Mouse (Mus musculus) bone marrow macrophage, adult 2 months (primary cell): ENCODE data around the gene Gadd45b. TPM values are rescaled to one million over a fixed set of nuclear protein-coding genes. Genes with fewer than 3 reads are reported as not detected.
A peak's percentile ranks its signal among the peaks of the same experiment; 100 is the strongest.

ENCODE experiments used
- H3K27ac ChIP-seq: 2 replicates; pipeline ENCODE4 v1.5.1; 2012; ENCODE audit warnings: low read depth, low read length; ENCODE audit not compliant: insufficient read depth
- H3K4me1 ChIP-seq: 2 replicates; pipeline ENCODE4 v1.6.1; 2012; ENCODE audit warnings: low read length; ENCODE audit not compliant: control insufficient read depth, insufficient read depth
- H3K4me3 ChIP-seq: 2 replicates; pipeline ENCODE4 v1.5.1; 2012; ENCODE audit warnings: mild to moderate bottlenecking, low read length, moderate library complexity; ENCODE audit not compliant: insufficient read depth
- CTCF ChIP-seq: IDR thresholded peaks from 2 replicates; pipeline ENCODE4 v1.5.1; 2012; ENCODE audit warnings: low read depth, mild to moderate bottlenecking, low read length, moderate library complexity
- POLR2A ChIP-seq: IDR thresholded peaks from 2 replicates; pipeline ENCODE4 v1.6.1; 2012; ENCODE audit warnings: mild to moderate bottlenecking, low read depth, low read length, borderline replicate concordance
- polyA plus RNA-seq: library from polyadenylated mRNA; stranded (reverse); fragments of >200 nt; gene quantifications from 2 replicates; pipeline ENCODE4 v1.2.4, GENCODE M21; 2012; ENCODE audit not compliant: missing spikeins, insufficient read depth, insufficient read length

Gadd45b gene
- polyA plus RNA-seq, 1 experiment = 15.8 TPM

DNA sequence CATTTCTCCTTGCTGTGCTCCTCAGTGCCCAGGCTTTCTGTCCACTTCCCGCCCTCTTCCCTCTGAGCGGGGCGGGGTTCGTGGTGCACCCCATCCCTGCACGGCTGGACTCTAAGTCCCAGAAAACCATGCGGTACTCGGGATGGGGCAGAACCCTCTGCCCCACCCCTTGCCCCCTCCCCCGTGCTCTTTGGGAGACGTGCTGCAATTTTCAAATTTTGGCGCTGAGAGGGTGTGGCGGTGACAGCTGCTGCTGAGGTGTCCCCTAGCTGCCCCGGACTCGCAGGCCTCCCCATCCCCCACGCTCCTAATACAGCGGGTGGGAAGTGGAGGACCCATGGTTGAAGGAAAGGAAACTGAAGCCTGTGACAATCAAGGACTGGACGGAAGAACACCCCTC, 8.0 kb upstream of the Gadd45b start:
- TF ChIP-seq POLR2A = no peak
- no peak for TF ChIP-seq CTCF
- no peak overlapping the region for H3K4me3 ChIP-seq
- peaks cover 3% of the 10 kb centered on the region; the same call in 1 of the 2 replicates for H3K4me1 ChIP-seq
- no peak overlapping the region for H3K27ac ChIP-seq

DNA sequence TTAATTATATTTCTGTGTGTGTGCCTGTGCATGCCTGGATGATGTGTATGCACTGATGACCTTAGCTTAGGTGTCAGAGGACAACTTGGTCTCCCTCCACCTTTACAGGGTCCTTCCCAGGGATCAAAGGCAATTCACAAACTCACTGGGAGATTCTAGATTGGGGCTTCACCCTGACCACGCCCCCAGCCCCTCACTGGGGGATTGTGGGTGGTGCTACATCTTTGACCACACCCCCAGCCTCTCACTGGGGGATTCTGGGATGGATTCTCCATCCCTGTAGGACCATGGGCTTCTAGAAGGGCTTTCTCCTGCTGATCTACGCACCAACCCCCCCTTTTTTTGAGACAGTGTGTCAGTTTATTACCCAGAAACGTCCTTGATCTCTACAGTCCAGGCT, 4.4 kb upstream of the Gadd45b start:
- TF ChIP-seq CTCF (no peak), POLR2A (no peak)
- H3K4me1 ChIP-seq = no peaks in the 10 kb centered on the region
- no peak overlapping the region for H3K27ac ChIP-seq
- H3K4me3 ChIP-seq = no peak overlapping the region

DNA sequence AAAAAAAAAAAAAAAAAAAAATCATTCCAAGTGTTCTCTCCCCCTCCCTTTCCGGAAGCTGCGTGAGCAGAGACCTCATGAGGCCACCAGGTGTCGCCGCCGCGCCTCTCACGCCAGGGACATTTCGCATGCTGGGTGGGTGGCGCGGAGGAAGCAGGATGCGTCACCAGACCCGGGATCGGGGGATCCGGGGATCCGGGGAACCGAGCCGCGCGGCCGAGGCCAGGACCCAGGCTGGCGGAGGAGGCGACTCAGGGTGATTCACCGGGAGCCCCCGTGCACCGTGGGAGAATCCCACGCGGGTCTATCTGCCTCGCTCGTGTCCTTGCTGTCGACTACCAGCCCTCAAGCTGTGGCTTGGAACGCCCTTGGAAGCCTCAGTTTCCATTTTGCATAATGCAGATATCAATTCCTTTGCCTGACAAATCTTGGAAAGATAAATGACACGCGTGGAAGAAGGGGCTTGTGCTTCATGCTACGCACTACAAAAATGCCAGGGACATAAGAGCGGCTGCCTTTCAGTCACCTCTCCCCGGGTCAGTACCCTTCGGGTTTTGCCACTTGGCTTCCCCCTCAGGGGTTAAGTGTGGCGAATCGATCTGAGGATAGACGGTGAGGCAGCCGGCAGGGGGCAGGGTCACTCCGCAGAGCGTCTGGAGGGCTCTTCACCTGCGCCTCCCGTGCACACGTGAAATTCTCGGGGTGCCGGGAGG, 1.1 kb upstream of the Gadd45b start:
- TF ChIP-seq CTCF (peak; percentile 59), POLR2A (no peak)
- peaks cover under 1% of the 10 kb centered on the region for H3K4me1 ChIP-seq
- peak overlapping the region; percentile 79 for H3K4me3 ChIP-seq
- peak overlapping the region; percentile 94 for H3K27ac ChIP-seq

DNA sequence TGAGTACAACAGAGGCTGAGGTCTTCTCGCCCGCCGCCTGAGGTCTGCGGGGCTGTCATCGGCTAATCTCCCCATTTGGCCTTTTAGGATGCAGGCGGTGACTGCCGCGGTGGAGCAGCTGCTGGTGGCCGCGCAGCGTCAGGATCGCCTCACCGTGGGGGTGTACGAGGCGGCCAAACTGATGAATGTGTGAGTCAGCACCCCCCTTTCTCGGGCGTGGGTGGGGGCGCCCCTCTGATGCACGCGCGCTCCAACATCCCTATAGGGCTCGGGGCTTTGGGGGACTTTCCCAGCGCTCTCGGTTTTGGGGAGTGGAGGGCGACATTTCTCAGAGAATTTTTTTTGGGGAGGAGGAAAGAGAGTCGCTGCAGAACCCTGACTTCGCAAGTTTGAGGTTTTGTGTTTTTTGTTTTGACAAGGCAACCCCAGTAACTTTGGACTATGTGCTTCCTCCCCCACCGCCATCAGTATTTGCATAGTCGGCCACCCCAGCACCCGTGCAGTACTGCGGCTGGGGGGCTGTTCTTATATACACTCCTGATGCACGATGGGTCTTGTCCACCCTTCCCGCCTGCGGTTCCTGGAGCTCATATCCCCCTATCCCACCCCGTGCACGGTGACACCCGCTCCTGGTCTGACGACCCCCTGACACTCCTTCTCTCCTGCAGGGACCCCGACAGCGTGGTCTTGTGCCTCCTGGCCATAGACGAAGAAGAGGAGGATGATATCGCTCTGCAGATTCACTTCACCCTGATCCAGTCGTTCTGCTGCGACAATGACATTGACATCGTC, 684 bp downstream of the Gadd45b start:
- peak overlapping the region; percentile 85 for H3K4me3 ChIP-seq
- peak overlapping the region; percentile 89 for H3K27ac ChIP-seq
- peaks cover 15% of the 10 kb centered on the region for H3K4me1 ChIP-seq
- no peak for TF ChIP-seq POLR2A
- TF ChIP-seq CTCF = no peak

DNA sequence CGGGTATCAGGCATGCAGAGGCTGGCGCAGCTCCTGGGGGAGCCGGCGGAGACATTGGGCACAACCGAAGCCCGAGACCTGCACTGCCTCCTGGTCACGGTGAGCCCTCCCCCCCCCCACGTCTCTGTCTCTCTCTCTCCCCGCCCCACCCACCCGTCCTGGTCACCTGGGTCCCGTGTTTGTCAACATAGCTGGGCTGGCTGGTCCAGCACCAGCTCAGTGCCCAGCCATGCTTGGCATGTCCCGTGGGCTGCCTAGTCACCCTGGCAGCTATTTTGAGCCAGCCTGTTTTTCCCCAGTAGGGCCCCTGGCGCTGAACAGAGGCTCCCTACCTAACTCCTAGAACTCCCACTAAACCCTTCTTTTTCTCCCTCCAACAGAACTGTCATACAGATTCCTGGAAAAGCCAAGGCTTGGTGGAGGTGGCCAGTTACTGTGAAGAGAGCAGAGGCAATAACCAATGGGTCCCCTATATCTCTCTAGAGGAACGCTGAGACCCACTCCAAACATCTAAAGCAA, 1.3 kb downstream of the Gadd45b start:
- TF ChIP-seq CTCF (no peak), POLR2A (no peak)
- peak overlapping the region; percentile 89 for H3K27ac ChIP-seq
- peaks cover 20% of the 10 kb centered on the region for H3K4me1 ChIP-seq
- H3K4me3 ChIP-seq = peak overlapping the region; percentile 85

DNA sequence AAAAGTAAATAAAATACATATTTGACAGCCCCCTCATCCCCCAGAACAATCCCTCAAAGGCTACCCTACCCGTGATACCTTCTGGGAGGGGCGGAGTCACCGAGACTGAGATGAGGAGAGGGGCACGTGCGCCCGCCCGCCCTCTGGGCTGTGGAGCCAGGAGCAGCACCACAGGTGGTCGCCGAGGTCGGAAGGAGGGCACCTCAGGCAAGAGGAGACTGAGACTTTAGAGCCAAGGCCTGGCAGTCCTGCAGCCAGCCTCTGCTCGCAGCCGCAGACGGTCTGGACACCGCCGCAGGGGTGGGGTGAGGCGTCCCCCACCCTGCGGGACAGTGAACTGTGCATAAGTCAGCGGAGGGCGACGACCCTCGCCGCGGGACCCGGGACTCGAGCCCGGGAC, 1.8 kb downstream of the Gadd45b start:
- Histone ChIP-seq H3K4me1 (peaks cover 20% of the 10 kb centered on the region), H3K4me3 (peak overlapping the region; percentile 85), H3K27ac (peak overlapping the region; percentile 47)
- TF ChIP-seq CTCF = no peak
- TF ChIP-seq POLR2A = no peak

DNA sequence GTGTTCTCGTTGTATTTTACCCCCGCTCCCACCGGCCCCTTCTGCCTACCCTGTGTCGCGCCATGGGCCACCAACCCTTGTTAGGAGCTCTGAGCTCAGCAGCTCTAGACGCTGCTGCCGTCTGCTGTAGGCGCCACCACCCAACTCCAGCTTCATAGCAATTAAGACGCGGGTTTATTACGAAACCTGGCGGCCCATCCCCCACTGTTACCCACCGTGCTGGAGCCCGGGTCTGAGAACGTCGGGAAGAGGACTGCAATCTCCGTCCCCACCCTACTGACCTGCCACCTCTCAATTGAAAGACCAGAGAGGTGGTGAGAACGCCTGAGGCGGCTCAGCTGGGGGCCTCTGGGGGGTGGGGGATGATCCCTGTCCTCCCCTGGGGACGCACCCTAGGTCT, 2.3 kb downstream of the Gadd45b start:
- TF ChIP-seq CTCF (no peak), POLR2A (no peak)
- peak overlapping the region; percentile 47 for H3K27ac ChIP-seq
- H3K4me3 ChIP-seq = peak overlapping the region; percentile 85
- peaks cover 20% of the 10 kb centered on the region for H3K4me1 ChIP-seq

DNA sequence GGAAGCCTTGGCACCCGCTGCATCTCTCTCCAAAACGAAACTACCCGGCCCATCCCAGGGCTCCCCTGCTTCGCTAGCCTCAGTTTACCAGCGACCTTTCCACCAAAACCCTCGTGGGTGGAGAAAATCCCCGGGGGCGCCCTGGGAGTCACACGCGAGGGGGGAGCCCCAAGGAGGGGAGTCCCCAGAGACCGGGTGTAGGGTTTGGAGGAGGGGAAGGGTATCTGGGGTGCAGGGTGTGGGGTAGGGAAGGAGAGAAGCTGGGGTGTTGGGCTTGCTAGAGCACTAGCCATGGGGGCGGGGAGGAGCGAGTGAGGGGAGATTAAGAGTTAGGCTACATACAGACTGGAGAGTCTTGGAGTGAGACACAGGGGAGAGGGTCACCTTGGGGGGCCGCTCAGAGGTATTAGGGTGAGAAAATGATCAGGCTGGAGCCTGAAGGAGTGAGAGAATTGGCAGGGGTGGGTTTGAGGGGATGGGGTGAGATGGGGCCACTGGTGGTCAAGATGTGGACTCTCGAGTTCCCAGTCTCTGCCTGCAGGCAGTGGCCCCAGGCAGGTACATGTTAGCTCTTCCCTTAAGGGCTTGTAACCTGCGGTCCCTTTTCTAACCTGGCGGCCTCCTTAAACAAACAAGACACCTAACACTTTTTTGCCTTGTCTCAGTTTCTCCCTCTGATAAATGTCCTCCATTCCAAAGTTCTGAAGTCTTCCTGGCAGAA, 3.0 kb downstream of the Gadd45b start:
- peak overlapping the region; percentile 85 for H3K4me3 ChIP-seq
- TF ChIP-seq POLR2A (no peak), CTCF (no peak)
- H3K27ac ChIP-seq = peak overlapping the region; percentile 47
- H3K4me1 ChIP-seq = peaks cover 20% of the 10 kb centered on the region

DNA sequence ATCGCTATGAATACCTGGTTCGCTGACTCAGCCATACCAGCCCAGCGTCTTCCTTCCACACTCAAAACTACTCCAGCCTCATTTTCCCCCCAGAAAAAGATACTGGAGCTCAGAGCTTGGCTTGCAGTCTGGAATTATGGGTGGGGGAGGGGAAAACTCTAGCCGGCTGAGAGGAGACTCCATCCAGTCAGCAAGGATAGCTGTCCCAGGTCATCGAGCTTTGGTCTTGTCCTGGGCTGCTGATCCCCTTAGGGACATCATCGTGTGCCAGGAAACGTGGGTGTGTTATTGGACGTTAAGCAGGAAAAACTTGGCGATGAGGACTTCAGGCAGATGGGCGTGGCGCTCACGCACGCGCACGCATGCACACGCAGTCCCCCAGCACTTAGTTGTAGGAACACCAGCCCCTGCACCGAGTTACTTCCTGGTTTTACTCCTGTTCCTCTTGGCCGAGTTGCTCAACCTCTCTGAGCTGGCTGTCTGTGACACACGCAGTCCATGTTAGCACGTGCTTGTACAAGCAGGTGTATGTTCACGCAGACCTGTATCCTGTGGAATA, 3.6 kb downstream of the Gadd45b start:
- peak overlapping the region; percentile 85 for H3K4me3 ChIP-seq
- peaks cover 20% of the 10 kb centered on the region for H3K4me1 ChIP-seq
- TF ChIP-seq CTCF (no peak), POLR2A (no peak)
- H3K27ac ChIP-seq = peak overlapping the region; percentile 69
